Mouse (Mus musculus) cerebral cortex, adult 2 months (tissue): ENCODE measurements around the gene Shroom1.

Experiments used
- WGBS: fragments of 180-500 bp; shearing (Covaris S2); methylation state at CpG from one replicate; pipeline ENCODE4 v1.1.7; 2018; 5-methylcytosine and 5-hydroxymethylcytosine counted together

The Shroom1 gene

DNA sequence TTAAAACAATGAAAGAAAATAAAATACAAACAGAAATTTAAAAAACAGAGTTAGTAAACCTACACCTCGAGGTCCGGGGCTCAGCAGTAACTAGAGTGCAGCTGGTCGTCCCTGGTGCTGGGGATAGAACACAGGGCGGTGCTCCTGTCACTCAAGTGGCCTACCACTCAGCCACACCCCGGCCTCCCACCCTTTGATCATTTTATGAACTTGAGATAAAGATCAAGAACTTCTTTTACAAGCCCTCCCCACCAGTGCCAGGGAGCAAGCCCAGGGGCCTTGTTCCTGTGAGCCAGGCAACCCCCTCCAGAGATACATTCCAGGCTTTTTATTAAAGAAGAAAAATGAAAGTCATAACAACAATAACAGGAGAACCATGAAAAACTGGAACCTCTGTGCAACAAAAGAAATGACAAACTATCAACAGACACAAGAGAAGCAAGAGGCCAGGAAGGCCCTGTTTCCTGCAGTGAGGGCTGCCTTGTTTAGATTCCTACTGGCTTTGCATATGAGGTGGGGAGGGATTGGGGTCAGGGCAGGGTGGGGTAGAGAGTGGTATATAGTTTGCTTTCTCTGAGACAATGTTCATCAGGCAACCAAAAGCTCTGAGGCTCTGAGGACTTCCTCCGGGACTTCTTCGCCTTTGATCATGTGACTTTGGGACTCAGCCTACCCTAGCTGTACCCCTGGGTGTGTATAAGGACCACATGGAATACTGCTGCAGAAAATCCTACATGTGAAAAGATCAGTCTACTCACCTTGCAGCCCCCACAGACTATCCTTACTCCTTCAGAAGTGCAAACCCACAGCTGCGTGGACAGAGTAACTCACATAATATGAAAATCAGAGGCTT, 60.0 kb downstream of the Shroom1 start:
- WGBS = 74% methylated on average over 8 of the region's 8 CpGs
